Mouse (Mus musculus): ENCODE results near the gene Ckmt1. TPM values are rescaled to one million over a fixed set of nuclear protein-coding genes. Genes with fewer than 3 reads are reported as not detected.

Ckmt1 gene
- polyA plus RNA-seq, 1 experiment = 23.2 TPM

DNA sequence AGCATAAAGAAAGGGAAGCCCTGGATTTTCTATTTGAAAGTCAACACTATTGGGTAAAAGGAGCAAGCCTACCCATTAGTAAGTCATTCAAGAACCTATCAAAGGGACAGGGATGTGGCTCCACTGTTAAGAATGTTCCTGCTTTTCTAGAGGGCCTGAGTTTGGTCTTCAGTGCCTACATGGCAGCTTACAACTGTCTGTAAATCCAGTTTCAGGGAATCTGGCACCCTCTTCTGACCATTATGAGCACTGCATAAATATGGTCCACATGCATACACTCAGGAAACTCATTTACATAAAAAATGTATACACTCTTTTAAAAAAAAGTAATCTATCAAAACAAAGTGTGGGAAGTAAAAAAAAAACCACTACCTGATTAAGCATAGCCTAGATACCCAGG is 18.5 kb upstream of the Ckmt1 start:
- TF ChIP-seq EP300 (IDR thresholded peaks at IDR 0.05; ENCODE audit: insufficient read depth, low read depth, low read length) (no peak), CTCF (IDR thresholded peaks at IDR 0.05; ENCODE audit: low read depth, low read length) (peak; percentile 25), POLR2A (IDR thresholded peaks at IDR 0.05; ENCODE audit: insufficient read depth, low read length) (no peak)

DNA sequence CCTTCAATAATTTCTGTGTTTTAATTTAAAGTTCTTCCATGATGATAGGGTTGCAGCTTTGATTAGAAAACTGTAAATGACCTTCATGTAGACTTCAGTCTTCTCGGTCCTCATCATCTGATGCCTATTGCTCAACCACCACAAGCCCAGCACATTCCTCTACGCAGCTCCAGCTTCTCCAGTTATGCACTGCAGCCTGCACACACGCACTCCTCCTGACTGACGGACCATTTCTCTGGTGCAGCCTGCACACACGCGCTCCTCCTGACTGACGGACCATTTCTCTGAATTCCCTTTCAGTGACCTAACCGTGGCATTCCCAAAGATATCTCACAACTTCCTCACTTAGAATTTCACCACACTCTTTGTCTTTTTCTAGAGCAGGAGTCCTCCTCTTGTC is 4.4 kb upstream of the Ckmt1 start:
- TF ChIP-seq EP300 (IDR thresholded peaks at IDR 0.05; ENCODE audit: insufficient read depth, low read depth, low read length) = no peak
- no peak for TF ChIP-seq CTCF (IDR thresholded peaks at IDR 0.05; ENCODE audit: low read depth, low read length)
- TF ChIP-seq POLR2A (IDR thresholded peaks at IDR 0.05; ENCODE audit: insufficient read depth, low read length) = no peak
- H3K36me3 ChIP-seq (ENCODE audit: control insufficient read depth, insufficient read depth, low read length, poor library complexity, severe bottlenecking) = no peaks in the 10 kb centered on the region
- no peak overlapping the region for H3K27ac ChIP-seq (ENCODE audit: insufficient read depth, low read length)
- no peaks in the 10 kb centered on the region for H3K27me3 ChIP-seq (ENCODE audit: control insufficient read depth, insufficient read depth, low read length, poor library complexity, severe bottlenecking)
- H3K9me3 ChIP-seq (replicated peaks; ENCODE audit: control insufficient read depth, insufficient read depth, low read length, poor library complexity, severe bottlenecking) = no peaks in the 10 kb centered on the region
- no peak overlapping the region for H3K9ac ChIP-seq (ENCODE audit: low read depth, poor library complexity, severe bottlenecking)
- no peaks in the 10 kb centered on the region for H3K4me1 ChIP-seq (ENCODE audit: control insufficient read depth, insufficient read depth, low read length)
- H3K4me3 ChIP-seq (ENCODE audit: low read depth, low read length) = no peak overlapping the region

More for the DNA sequence above, 18.5 kb upstream of the Ckmt1 start:
- H3K9me3 ChIP-seq (replicated peaks; ENCODE audit: control insufficient read depth, insufficient read depth, low read length, poor library complexity, severe bottlenecking) = no peaks in the 10 kb centered on the region
- no peak overlapping the region for H3K9ac ChIP-seq (ENCODE audit: low read depth, poor library complexity, severe bottlenecking)
- H3K27me3 ChIP-seq (ENCODE audit: control insufficient read depth, insufficient read depth, low read length, poor library complexity, severe bottlenecking) = no peaks in the 10 kb centered on the region
- H3K4me1 ChIP-seq (ENCODE audit: control insufficient read depth, insufficient read depth, low read length) = peaks cover 1% of the 10 kb centered on the region
- no peaks in the 10 kb centered on the region for H3K36me3 ChIP-seq (ENCODE audit: control insufficient read depth, insufficient read depth, low read length, poor library complexity, severe bottlenecking)
- no peak overlapping the region for H3K27ac ChIP-seq (ENCODE audit: insufficient read depth, low read length)
- H3K4me3 ChIP-seq (ENCODE audit: low read depth, low read length) = no peak overlapping the region

DNA sequence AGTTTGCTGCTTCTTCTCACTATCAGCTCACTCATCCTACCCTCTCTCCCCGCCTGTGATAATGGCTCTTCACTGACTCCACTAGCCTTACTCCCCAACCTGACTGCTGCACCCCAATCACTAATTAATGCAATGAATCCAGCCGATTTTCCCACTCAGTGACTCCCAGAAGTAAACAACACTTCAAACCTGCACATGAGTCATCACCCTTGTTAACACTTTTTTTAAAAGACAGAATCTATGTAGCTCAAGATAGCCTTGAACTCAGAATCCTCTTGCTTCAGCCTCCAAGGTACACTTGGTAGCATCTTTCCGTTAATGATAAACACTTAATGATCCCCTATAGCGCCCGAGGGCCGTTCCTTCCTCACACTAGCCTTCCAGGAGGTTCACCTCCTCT is 3.1 kb upstream of the Ckmt1 start:
- Histone ChIP-seq H3K27me3 (ENCODE audit: control insufficient read depth, insufficient read depth, low read length, poor library complexity, severe bottlenecking) (no peaks in the 10 kb centered on the region), H3K4me3 (ENCODE audit: low read depth, low read length) (peak overlapping the region; percentile 71), H3K36me3 (ENCODE audit: control insufficient read depth, insufficient read depth, low read length, poor library complexity, severe bottlenecking) (no peaks in the 10 kb centered on the region), H3K9me3 (replicated peaks; ENCODE audit: control insufficient read depth, insufficient read depth, low read length, poor library complexity, severe bottlenecking) (no peaks in the 10 kb centered on the region), H3K9ac (ENCODE audit: low read depth, poor library complexity, severe bottlenecking) (peak overlapping the region; percentile 75), H3K27ac (ENCODE audit: insufficient read depth, low read length) (no peak overlapping the region), H3K4me1 (ENCODE audit: control insufficient read depth, insufficient read depth, low read length) (no peaks in the 10 kb centered on the region)
- TF ChIP-seq EP300 (IDR thresholded peaks at IDR 0.05; ENCODE audit: insufficient read depth, low read depth, low read length) (no peak), CTCF (IDR thresholded peaks at IDR 0.05; ENCODE audit: low read depth, low read length) (no peak), POLR2A (IDR thresholded peaks at IDR 0.05; ENCODE audit: insufficient read depth, low read length) (no peak)

DNA sequence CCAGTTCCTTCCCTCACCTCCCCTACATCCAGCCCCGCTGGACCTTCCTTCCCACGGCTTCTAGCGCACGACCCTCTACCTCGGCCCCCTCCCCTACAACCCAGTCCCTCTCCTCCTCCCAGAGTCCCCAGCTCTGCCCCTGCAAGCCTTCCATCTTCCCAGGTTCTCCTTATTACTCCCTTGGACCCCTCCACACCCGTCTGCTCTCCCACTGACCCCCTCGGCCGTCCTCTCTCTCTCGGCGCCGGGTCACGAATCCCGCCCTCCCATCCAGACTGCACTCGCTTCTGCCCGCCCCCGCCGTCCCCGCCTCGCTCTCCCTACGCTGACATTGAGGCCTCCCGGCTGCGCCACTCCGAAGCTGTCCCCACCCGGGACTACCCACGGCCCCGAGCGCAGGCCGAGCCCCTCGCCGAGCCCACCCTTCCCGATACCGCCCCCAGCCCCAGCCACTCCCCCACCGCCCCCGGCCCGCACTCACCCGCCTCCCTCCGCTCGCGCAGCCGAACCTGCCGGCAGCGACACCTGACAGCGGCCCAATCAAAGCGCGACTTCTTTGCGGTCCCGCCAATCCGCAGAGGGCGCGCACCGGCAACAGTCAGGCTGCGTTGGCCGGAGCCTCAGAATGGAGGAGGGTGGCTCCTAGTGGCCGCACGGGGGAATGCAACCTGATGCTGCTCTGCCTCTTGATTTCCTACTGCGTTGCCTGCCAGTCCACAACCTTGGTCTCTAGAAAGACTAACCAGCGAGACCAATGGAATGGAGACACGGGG is 2.5 kb upstream of the Ckmt1 start, which contains the start of gene Ppip5k1:
Ppip5k1 (minus strand) TSS at position 577 of the 773 bp plus-strand sequence.
- H3K4me1 ChIP-seq (ENCODE audit: control insufficient read depth, insufficient read depth, low read length) = no peaks in the 10 kb centered on the region
- H3K4me3 ChIP-seq (ENCODE audit: low read depth, low read length) = peak within 1 kb of the TSS; percentile 71
- no peaks in the 10 kb centered on the region for H3K36me3 ChIP-seq (ENCODE audit: control insufficient read depth, insufficient read depth, low read length, poor library complexity, severe bottlenecking)
- H3K27ac ChIP-seq (ENCODE audit: insufficient read depth, low read length) = no peak within 1 kb of the TSS
- peak within 1 kb of the TSS; percentile 75 for H3K9ac ChIP-seq (ENCODE audit: low read depth, poor library complexity, severe bottlenecking)
- no peak for TF ChIP-seq POLR2A (IDR thresholded peaks at IDR 0.05; ENCODE audit: insufficient read depth, low read length)
- peak; percentile 88 for TF ChIP-seq CTCF (IDR thresholded peaks at IDR 0.05; ENCODE audit: low read depth, low read length)
- TF ChIP-seq EP300 (IDR thresholded peaks at IDR 0.05; ENCODE audit: insufficient read depth, low read depth, low read length) = 0 out of 2 replicates have a peak, but pooled peaks have one; percentile 21
- no peaks in the 10 kb centered on the region for H3K27me3 ChIP-seq (ENCODE audit: control insufficient read depth, insufficient read depth, low read length, poor library complexity, severe bottlenecking)
- H3K9me3 ChIP-seq (replicated peaks; ENCODE audit: control insufficient read depth, insufficient read depth, low read length, poor library complexity, severe bottlenecking) = no peaks in the 10 kb centered on the region

DNA sequence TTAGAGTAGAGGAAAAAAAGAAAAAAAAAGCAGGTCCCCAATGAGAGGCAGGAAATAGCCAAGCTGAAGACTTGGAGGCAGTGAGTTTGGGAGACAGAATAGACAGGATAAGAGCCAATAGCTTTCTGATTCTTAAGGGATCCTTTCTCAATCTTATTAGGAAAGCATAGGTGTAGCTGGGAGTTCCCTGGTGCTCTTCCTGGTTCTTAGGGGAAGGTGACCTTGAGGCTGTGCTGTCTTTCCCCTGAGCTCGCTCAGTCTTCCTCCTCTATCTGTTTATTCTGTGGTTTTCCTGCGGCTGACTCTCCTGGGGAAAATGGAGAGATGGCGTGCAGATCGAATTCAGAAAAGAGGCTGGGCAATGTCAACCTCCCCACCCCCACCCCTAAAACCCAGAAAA is 447 bp downstream of the Ckmt1 start:
- Histone ChIP-seq H3K4me3 (ENCODE audit: low read depth, low read length) (peak overlapping the region; percentile 34; the same call in 1 of the 2 replicates), H3K36me3 (ENCODE audit: control insufficient read depth, insufficient read depth, low read length, poor library complexity, severe bottlenecking) (no peaks in the 10 kb centered on the region), H3K27me3 (ENCODE audit: control insufficient read depth, insufficient read depth, low read length, poor library complexity, severe bottlenecking) (no peaks in the 10 kb centered on the region), H3K9ac (ENCODE audit: low read depth, poor library complexity, severe bottlenecking) (no peak overlapping the region), H3K4me1 (ENCODE audit: control insufficient read depth, insufficient read depth, low read length) (no peaks in the 10 kb centered on the region), H3K9me3 (replicated peaks; ENCODE audit: control insufficient read depth, insufficient read depth, low read length, poor library complexity, severe bottlenecking) (no peaks in the 10 kb centered on the region), H3K27ac (ENCODE audit: insufficient read depth, low read length) (no peak overlapping the region; the same call in 1 of the 2 replicates)
- TF ChIP-seq EP300 (IDR thresholded peaks at IDR 0.05; ENCODE audit: insufficient read depth, low read depth, low read length) (no peak), CTCF (IDR thresholded peaks at IDR 0.05; ENCODE audit: low read depth, low read length) (no peak), POLR2A (IDR thresholded peaks at IDR 0.05; ENCODE audit: insufficient read depth, low read length) (no peak)

DNA sequence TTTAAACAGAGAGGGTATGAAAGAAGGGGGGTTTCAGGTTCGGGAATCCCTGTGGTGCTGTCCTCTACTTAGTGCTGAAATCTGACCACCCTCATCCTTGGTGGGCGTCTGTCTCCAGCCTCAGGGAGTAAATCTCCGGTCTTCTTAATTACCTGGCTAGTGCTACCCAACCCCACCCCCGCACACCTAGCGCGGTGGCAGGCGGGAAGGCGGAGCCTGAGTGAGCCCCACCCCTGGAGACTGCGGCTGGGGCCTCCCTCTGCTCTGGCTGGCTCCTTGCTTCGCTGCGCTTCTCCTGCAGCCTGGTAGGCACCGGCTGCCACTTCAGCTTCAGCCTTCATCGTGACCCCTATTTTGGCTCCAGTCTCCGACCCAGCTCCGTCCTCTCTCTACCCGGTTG is 867 bp downstream of the Ckmt1 start:
- Histone ChIP-seq H3K36me3 (ENCODE audit: control insufficient read depth, insufficient read depth, low read length, poor library complexity, severe bottlenecking) (no peaks in the 10 kb centered on the region), H3K27ac (ENCODE audit: insufficient read depth, low read length) (no peak overlapping the region), H3K9me3 (replicated peaks; ENCODE audit: control insufficient read depth, insufficient read depth, low read length, poor library complexity, severe bottlenecking) (no peaks in the 10 kb centered on the region), H3K27me3 (ENCODE audit: control insufficient read depth, insufficient read depth, low read length, poor library complexity, severe bottlenecking) (no peaks in the 10 kb centered on the region), H3K4me3 (ENCODE audit: low read depth, low read length) (peak overlapping the region; percentile 65), H3K4me1 (ENCODE audit: control insufficient read depth, insufficient read depth, low read length) (no peaks in the 10 kb centered on the region), H3K9ac (ENCODE audit: low read depth, poor library complexity, severe bottlenecking) (peak overlapping the region; percentile 43)
- TF ChIP-seq EP300 (IDR thresholded peaks at IDR 0.05; ENCODE audit: insufficient read depth, low read depth, low read length) (no peak), POLR2A (IDR thresholded peaks at IDR 0.05; ENCODE audit: insufficient read depth, low read length) (no peak), CTCF (IDR thresholded peaks at IDR 0.05; ENCODE audit: low read depth, low read length) (no peak)
